Mouse (Mus musculus): Measurements from ENCODE around the gene Sdha.

DNA sequence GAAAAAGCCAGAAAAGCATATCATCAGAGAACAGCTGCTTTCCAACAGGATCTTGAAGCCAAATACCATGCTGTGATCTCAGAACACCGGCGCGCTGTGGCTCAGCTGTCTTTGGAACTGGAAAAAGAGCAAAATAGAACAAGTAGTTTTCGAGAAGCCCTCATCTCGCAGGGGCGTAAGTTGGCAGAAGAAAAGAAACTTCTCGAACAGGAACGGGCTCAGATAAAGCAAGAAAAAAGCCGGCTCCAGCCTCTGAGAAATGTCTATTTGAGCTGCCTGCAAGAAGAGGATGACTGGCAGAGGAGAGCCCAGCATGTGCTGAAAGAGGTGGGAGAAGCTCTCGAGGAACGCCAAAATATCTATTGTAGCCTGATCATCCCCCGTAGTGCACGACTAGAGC is 6.4 kb upstream of the Sdha start:
- no peak for TF ChIP-seq CTCF (IDR thresholded peaks at IDR 0.05; ENCODE audit: low read depth)
- no peak for TF ChIP-seq EP300 (optimal IDR thresholded peaks at IDR 0.05)

Measured in stomach, postnatal 0 days (tissue).